Mouse (Mus musculus) intestine, embryonic 15.5 days (tissue): ENCODE measurements around the gene Pkd2. TPM values are rescaled to one million over a fixed set of nuclear protein-coding genes. Genes with fewer than 3 reads are reported as not detected.
A peak's percentile ranks its signal among the peaks of the same experiment; 100 is the strongest.

Experiments used
- ATAC-seq: fragments of 200-750 bp; cut with Nextera tagmentation; 2 replicates; pipeline ENCODE4 v1.8.0; 2017; ENCODE audit warnings: moderate TSS enrichment, moderate library complexity
- H3K27ac ChIP-seq: fragments of 300-500 bp; sonication (generic); 2 replicates; pipeline ENCODE4 v1.5.1; 2015; ENCODE audit warnings: mild to moderate bottlenecking, inconsistent platforms
- H3K27me3 ChIP-seq: fragments of 300-500 bp; sonication (generic); replicated peaks from 2 replicates; pipeline ENCODE4 v1.6.1; 2015; ENCODE audit warnings: inconsistent platforms
- H3K36me3 ChIP-seq: fragments of 300-500 bp; sonication (generic); 2 replicates; pipeline ENCODE4 v1.6.1; 2015; ENCODE audit warnings: inconsistent platforms
- H3K4me1 ChIP-seq: fragments of 300-500 bp; sonication (generic); replicated peaks from 2 replicates; pipeline ENCODE4 v1.6.1; 2015; ENCODE audit warnings: inconsistent platforms
- H3K4me2 ChIP-seq: fragments of 300-500 bp; sonication (generic); replicated peaks from 2 replicates; pipeline ENCODE4 v1.6.1; 2015; ENCODE audit warnings: mild to moderate bottlenecking, inconsistent platforms
- H3K4me3 ChIP-seq: fragments of 300-500 bp; sonication (generic); replicated peaks from 2 replicates; pipeline ENCODE4 v1.5.1; 2015; ENCODE audit warnings: inconsistent platforms
- H3K9ac ChIP-seq: fragments of 300-500 bp; sonication (generic); 2 replicates; pipeline ENCODE4 v1.6.1; 2015; ENCODE audit warnings: inconsistent platforms
- H3K9me3 ChIP-seq: fragments of 300-500 bp; sonication (generic); 2 replicates; pipeline ENCODE4 v1.6.1; 2016; ENCODE audit warnings: inconsistent platforms
- WGBS: fragments of 180-500 bp; shearing (Covaris S2); methylation state at CpG from one replicate; pipeline ENCODE4 v1.1.7; 2015; 5-methylcytosine and 5-hydroxymethylcytosine counted together
- polyA plus RNA-seq: library from polyadenylated mRNA; unstranded; fragments of >200 nt; fragmentation: Nextera tagmentation; extraction: Ambion mirVana; gene quantifications from 2 replicates; pipeline ENCODE4 v1.2.1, GENCODE M21; 2015

Gene Pkd2
- polyA plus RNA-seq, 1 experiment from 2014 or later = 11.8 TPM

- Histone ChIP-seq H3K9me3 (no peaks in the 10 kb centered on the region), H3K36me3 (peaks cover 30% of the 10 kb centered on the region)
Observed at GRCm38 (mm10) chr5:104470981-104471391, 11.7 kb downstream of the Pkd2 start.

GRCm38 (mm10) chr5:104472371-104472770 lies 13.1 kb downstream of the Pkd2 start:
- ATAC-seq = no peak
- 93% methylated on average over 8 of the region's 8 CpGs for WGBS

More at GRCm38 (mm10) chr5:104470981-104471391, 11.7 kb downstream of the Pkd2 start:
- H3K4me3 ChIP-seq = no peak overlapping the region
- no peak overlapping the region for H3K27ac ChIP-seq
- 88% methylated on average over 5 of the region's 5 CpGs for WGBS
- H3K27me3 ChIP-seq = no peaks in the 10 kb centered on the region
- no peak for ATAC-seq
- no peak overlapping the region for H3K4me2 ChIP-seq
- no peaks in the 10 kb centered on the region; the same call in 1 of the 2 replicates for H3K4me1 ChIP-seq
- no peak overlapping the region for H3K9ac ChIP-seq

GRCm38 (mm10) chr5:104480367-104480766 lies 21.1 kb downstream of the Pkd2 start:
- Histone ChIP-seq H3K9ac (no peak overlapping the region), H3K27me3 (no peaks in the 10 kb centered on the region), H3K4me3 (no peak overlapping the region), H3K9me3 (no peaks in the 10 kb centered on the region), H3K4me2 (no peak overlapping the region), H3K4me1 (no peaks in the 10 kb centered on the region), H3K36me3 (peaks cover 15% of the 10 kb centered on the region), H3K27ac (no peak overlapping the region)
- no peak for ATAC-seq
- WGBS = 62% methylated on average over 7 of the region's 7 CpGs

More at GRCm38 (mm10) chr5:104472371-104472770, 13.1 kb downstream of the Pkd2 start:
- Histone ChIP-seq H3K27ac (no peak overlapping the region), H3K36me3 (peaks cover 21% of the 10 kb centered on the region), H3K27me3 (no peaks in the 10 kb centered on the region), H3K9me3 (no peaks in the 10 kb centered on the region), H3K9ac (no peak overlapping the region), H3K4me1 (no peaks in the 10 kb centered on the region), H3K4me3 (no peak overlapping the region), H3K4me2 (no peak overlapping the region)

- Histone ChIP-seq H3K9me3 (no peaks in the 10 kb centered on the region), H3K9ac (no peak overlapping the region), H3K4me1 (no peaks in the 10 kb centered on the region), H3K4me2 (no peak overlapping the region), H3K4me3 (no peak overlapping the region), H3K27ac (no peak overlapping the region), H3K36me3 (peaks cover 15% of the 10 kb centered on the region), H3K27me3 (no peaks in the 10 kb centered on the region)
- no peak for ATAC-seq
- 84% methylated on average over 8 of the region's 8 CpGs for WGBS
Observed at GRCm38 (mm10) chr5:104482856-104483255, 23.6 kb downstream of the Pkd2 start.

- H3K9me3 ChIP-seq = no peaks in the 10 kb centered on the region
- no peak overlapping the region for H3K27ac ChIP-seq
- H3K4me1 ChIP-seq = no peaks in the 10 kb centered on the region
- H3K27me3 ChIP-seq = no peaks in the 10 kb centered on the region
- peaks cover 11% of the 10 kb centered on the region; the same call in 1 of the 2 replicates for H3K36me3 ChIP-seq
- no peak overlapping the region for H3K9ac ChIP-seq
- ATAC-seq = no peak
- H3K4me3 ChIP-seq = no peak overlapping the region
- H3K4me2 ChIP-seq = no peak overlapping the region
- WGBS = 65% methylated on average over 5 of the region's 5 CpGs
Observed at GRCm38 (mm10) chr5:104491561-104491960, 32.3 kb downstream of the Pkd2 start.

- Histone ChIP-seq H3K36me3 (peaks cover 16% of the 10 kb centered on the region), H3K9me3 (no peaks in the 10 kb centered on the region), H3K4me2 (no peak overlapping the region), H3K4me3 (no peak overlapping the region), H3K9ac (no peak overlapping the region), H3K27ac (no peak overlapping the region), H3K4me1 (no peaks in the 10 kb centered on the region), H3K27me3 (no peaks in the 10 kb centered on the region)
- WGBS = 92% methylated on average over 2 of the region's 2 CpGs
- no peak for ATAC-seq
Observed at GRCm38 (mm10) chr5:104504883-104505282, 45.6 kb downstream of the Pkd2 start.

GRCm38 (mm10) chr5:104507829-104508194 lies 48.6 kb downstream of the Pkd2 start:
- no peaks in the 10 kb centered on the region for H3K4me1 ChIP-seq
- 0 out of 2 replicates have a peak, but pooled peaks have one; percentile 24 for ATAC-seq
- H3K4me2 ChIP-seq = peak overlapping the region; percentile 65
- peak overlapping the region; percentile 83 for H3K4me3 ChIP-seq
- no peaks in the 10 kb centered on the region for H3K9me3 ChIP-seq
- no peak overlapping the region for H3K27ac ChIP-seq
- H3K27me3 ChIP-seq = no peaks in the 10 kb centered on the region
- H3K36me3 ChIP-seq = peaks cover 10% of the 10 kb centered on the region
- no peak overlapping the region for H3K9ac ChIP-seq
- 0% methylated on average over 2 of the region's 2 CpGs for WGBS

- H3K36me3 ChIP-seq = peaks cover 7% of the 10 kb centered on the region
- WGBS = under 1% methylated on average over 79 of the region's 83 CpGs
Observed at GRCm38 (mm10) chr5:104508195-104508891, 49.1 kb downstream of the Pkd2 start, which contains the start of gene BC005561. Gene BC005561, plus strand, starts transcription at chr5:104508352.

GRCm38 (mm10) chr5:104511211-104511610 lies 52.0 kb downstream of the Pkd2 start:
- no peaks in the 10 kb centered on the region for H3K27me3 ChIP-seq
- no peaks in the 10 kb centered on the region for H3K9me3 ChIP-seq
- no peak overlapping the region for H3K4me3 ChIP-seq
- H3K4me1 ChIP-seq = no peaks in the 10 kb centered on the region
- H3K9ac ChIP-seq = no peak overlapping the region
- H3K4me2 ChIP-seq = no peak overlapping the region
- H3K27ac ChIP-seq = no peak overlapping the region
- ATAC-seq = no peak
- no peaks in the 10 kb centered on the region for H3K36me3 ChIP-seq
- 87% methylated on average over 3 of the region's 3 CpGs for WGBS

More at GRCm38 (mm10) chr5:104508195-104508891, 49.1 kb downstream of the Pkd2 start, which contains the start of gene BC005561:
- peak within 1 kb of the TSS; percentile 65 for H3K4me2 ChIP-seq
- no peaks in the 10 kb centered on the region for H3K9me3 ChIP-seq
- H3K27ac ChIP-seq = peak within 1 kb of the TSS; percentile 93
- H3K4me3 ChIP-seq = peak within 1 kb of the TSS; percentile 83
- peak within 1 kb of the TSS; percentile 89 for H3K9ac ChIP-seq
- peak; percentile 96 for ATAC-seq
- no peaks in the 10 kb centered on the region for H3K27me3 ChIP-seq
- no peaks in the 10 kb centered on the region for H3K4me1 ChIP-seq

GRCm38 (mm10) chr5:104538612-104539011 lies 79.4 kb downstream of the Pkd2 start:
- Histone ChIP-seq H3K4me1 (no peaks in the 10 kb centered on the region), H3K4me3 (no peak overlapping the region), H3K9ac (no peak overlapping the region), H3K4me2 (no peak overlapping the region), H3K27ac (no peak overlapping the region), H3K9me3 (no peaks in the 10 kb centered on the region), H3K27me3 (no peaks in the 10 kb centered on the region), H3K36me3 (peaks cover 15% of the 10 kb centered on the region; the same call in 1 of the 2 replicates)
- WGBS = 100% methylated on average over 1 of the region's 1 CpGs
- ATAC-seq = no peak

GRCm38 (mm10) chr5:104539331-104539730 lies 80.1 kb downstream of the Pkd2 start:
- Histone ChIP-seq H3K36me3 (peaks cover 15% of the 10 kb centered on the region; the same call in 1 of the 2 replicates), H3K4me2 (no peak overlapping the region)

More at GRCm38 (mm10) chr5:104539331-104539730, 80.1 kb downstream of the Pkd2 start:
- Histone ChIP-seq H3K4me3 (no peak overlapping the region), H3K4me1 (no peaks in the 10 kb centered on the region), H3K9me3 (no peaks in the 10 kb centered on the region), H3K9ac (no peak overlapping the region), H3K27me3 (no peaks in the 10 kb centered on the region), H3K27ac (no peak overlapping the region)
- no peak for ATAC-seq
- 93% methylated on average over 4 of the region's 4 CpGs for WGBS
